Mouse (Mus musculus): ENCODE results near the gene Muc3a. TPM values are rescaled to one million over a fixed set of nuclear protein-coding genes. Genes with fewer than 3 reads are reported as not detected.

Gene Muc3a
- total RNA-seq, 2 experiments from 2014 or later, result 3.8 to 4.0 TPM

Other genes starting within 250 kb of the Muc3a start
- gene Cldn15, start 245.8 kb downstream of the Muc3a start, total RNA-seq (2021), result under 1 TPM in 1 of 2 experiments, not detected in 1; 0.61 TPM
- 10 to 100 TPM; 38.5 to 43.1 TPM for gene Plod3, start 225.4 kb downstream of the Muc3a start, total RNA-seq (2021)
- 10 to 100 TPM; 82.8 to 96.2 TPM for gene Znhit1, start 224.4 kb downstream of the Muc3a start, total RNA-seq (2021)
- gene Vgf, start 186.0 kb downstream of the Muc3a start, total RNA-seq (2021), result 100 to 1,000 TPM; 228 to 230 TPM
- 100 to 1,000 TPM; 316 to 355 TPM for gene Ap1s1, start 166.3 kb downstream of the Muc3a start, total RNA-seq (2021)
- gene Serpine1, start 140.1 kb downstream of the Muc3a start, total RNA-seq (2021), result under 1 TPM; 0.40 to 0.94 TPM
- gene Trim56, start 96.2 kb downstream of the Muc3a start, total RNA-seq (2021), result 1 to 10 TPM; 5.9 to 6.0 TPM
- gene Muc3, start 63.1 kb downstream of the Muc3a start, total RNA-seq (2021), result not detected
- 10 to 100 TPM; 55.3 to 56.2 TPM for gene Ache, start 75.1 kb upstream of the Muc3a start, total RNA-seq (2021)
- gene Ufsp1, start 82.2 kb upstream of the Muc3a start, total RNA-seq (2021), result 10 to 100 TPM; 10.9 to 11.7 TPM
- gene Srrt, start 95.3 kb upstream of the Muc3a start, total RNA-seq (2021), result 100 to 1,000 TPM; 202 to 234 TPM
- gene Trip6, start 102.0 kb upstream of the Muc3a start, total RNA-seq (2021), result 1 to 10 TPM; 5.4 to 6.2 TPM
- gene Slc12a9, start 121.2 kb upstream of the Muc3a start, total RNA-seq (2021), result 10 to 100 TPM; 21.6 to 23.7 TPM
- 1 to 10 TPM; 4.5 to 4.7 TPM for gene Ephb4, start 137.7 kb upstream of the Muc3a start, total RNA-seq (2021)